Mouse (Mus musculus) left cerebral cortex, adult 2 months (tissue): ENCODE measurements at regions not wholly inside any gene's neighbourhood (a gene's known extent, or its start where the extent isn't known, plus 50 kb on each side); places are given as distances from the start of the nearest gene placed in this dataset.

Source experiments
- DNase-seq, 2 experiments: peaks; one replicate each; pipeline ENCODE4 v3.0.0; 2021 to 2022; ENCODE audit warnings: low spot score in 2 of 2, mixed read lengths in 1 of 2; ENCODE audit errors: extremely low spot score in 1 of 2
- H3K27ac ChIP-seq: fragments of 200-600 bp; 2 replicates; pipeline ENCODE4 v1.8.1; 2022
- H3K4me3 ChIP-seq: fragments of 200-600 bp; 2 replicates; pipeline ENCODE4 v1.8.1; 2022
- CTCF ChIP-seq: fragments of 200-600 bp; IDR thresholded peaks from 2 replicates; pipeline ENCODE4 v1.8.1; 2022; ENCODE audit warnings: antibody characterized with exemption, mild to moderate bottlenecking, moderate library complexity
- intact Hi-C: fragments of 180-260 bp; cut with DNase I; formaldehyde crosslinking; loops from one replicate; pipeline ENCODE4 v1.15.1; 2025
- microRNA-seq, 2 experiments: library from miRNA; unstranded; fragments of <30 nt; microRNA quantifications; one replicate each; pipeline ENCODE4 v1.2.0; 2021

- TF ChIP-seq CTCF = no peak
- Histone ChIP-seq H3K4me3 (no peak overlapping the region), H3K27ac (no peak overlapping the region)
- DNase-seq = no peak
- intact Hi-C loops = no loop called here
These were observed 110.7 kb upstream of the Gm10131 start for GRCm38 (mm10) chr8:34222187-34222586.

Small RNA genes lying in the stretch of these regions (microRNA-seq; reads per million reads assigned to microRNA genes)
- gene Gm23177 = 0 reads per million in 2 experiments
